Mouse (Mus musculus) small intestine, adult 2 months (tissue): Measurements from ENCODE around the gene Cela1.
A peak's percentile ranks its signal among the peaks of the same experiment; 100 is the strongest.

Source experiments
- CTCF ChIP-seq: fragments of 200-500 bp; IDR thresholded peaks from 2 replicates; pipeline ENCODE4 v1.5.1; 2012; ENCODE audit warnings: low read depth, mild to moderate bottlenecking, control low read depth, inconsistent platforms, low read length, moderate library complexity, mixed read lengths; ENCODE audit not compliant: insufficient replicate concordance, insufficient read length; ENCODE audit errors: extremely low read depth
- POLR2A ChIP-seq: fragments of 200-500 bp; IDR thresholded peaks from 2 replicates; pipeline ENCODE4 v1.6.1; 2012; ENCODE audit warnings: low read depth, mild to moderate bottlenecking, control low read depth, inconsistent platforms, low read length, moderate library complexity

- TF ChIP-seq CTCF (no peak), POLR2A (0 out of 2 replicates have a peak, but pooled peaks have one; percentile 7)
These were observed 51.7 kb downstream of the Cela1 start for GRCm38 (mm10) chr15:100635851-100636645.
